Mouse (Mus musculus) forebrain, embryonic 11.5 days (tissue): ENCODE data around the gene Naa80. TPM values are rescaled to one million over a fixed set of nuclear protein-coding genes. Genes with fewer than 3 reads are reported as not detected.

Experiments
- ATAC-seq: fragments of 200-750 bp; cut with Nextera tagmentation; replicated peaks from 2 replicates; pipeline ENCODE4 v1.8.0; 2017; ENCODE audit warnings: moderate TSS enrichment; ENCODE audit not compliant: low FRiP score
- DNase-seq: peaks from one replicate; pipeline ENCODE4 v3.0.0-alpha.2; 2017; ENCODE audit warnings: low spot score
- H3K27ac ChIP-seq: fragments of 300-500 bp; sonication (generic); 2 replicates; pipeline ENCODE4 v1.5.1; 2014; ENCODE audit warnings: low read depth, low read length
- H3K27me3 ChIP-seq: fragments of 300-500 bp; sonication (generic); 2 replicates; pipeline ENCODE4 v1.6.1; 2014; ENCODE audit warnings: mild to moderate bottlenecking, low read length, mixed read lengths; ENCODE audit not compliant: control insufficient read depth, insufficient read depth
- H3K36me3 ChIP-seq: fragments of 300-500 bp; sonication (generic); 2 replicates; pipeline ENCODE4 v1.6.1; 2014; ENCODE audit warnings: mild to moderate bottlenecking, low read length, moderate library complexity, mixed read lengths; ENCODE audit not compliant: control insufficient read depth, insufficient read depth
- H3K4me1 ChIP-seq: fragments of 300-500 bp; sonication (generic); replicated peaks from 2 replicates; pipeline ENCODE4 v1.6.1; 2014; ENCODE audit warnings: low read length, mixed read lengths; ENCODE audit not compliant: control insufficient read depth, insufficient read depth
- H3K4me2 ChIP-seq: fragments of 300-500 bp; sonication (generic); 2 replicates; pipeline ENCODE4 v1.6.1; 2014; ENCODE audit warnings: low read depth, mild to moderate bottlenecking, low read length, moderate library complexity, mixed read lengths; ENCODE audit not compliant: severe bottlenecking
- H3K4me3 ChIP-seq: fragments of 300-500 bp; sonication (generic); 2 replicates; pipeline ENCODE4 v1.5.1; 2014; ENCODE audit warnings: low read depth, low read length
- H3K9ac ChIP-seq: fragments of 300-500 bp; sonication (generic); 2 replicates; pipeline ENCODE4 v1.6.1; 2014; ENCODE audit warnings: low read length
- H3K9me3 ChIP-seq: fragments of 300-500 bp; sonication (generic); 2 replicates; pipeline ENCODE4 v1.6.1; 2016; ENCODE audit warnings: low read length, mixed read lengths; ENCODE audit not compliant: control insufficient read depth
- WGBS: fragments of 180-500 bp; shearing (Covaris S2); extraction: QIAGEN DNeasy Blood & Tissue Kit; methylation state at CpG from one replicate; pipeline ENCODE4 v1.1.7; 2014; 5-methylcytosine and 5-hydroxymethylcytosine counted together
- polyA plus RNA-seq: library from polyadenylated mRNA; unstranded; fragments of >200 nt; fragmentation: Nextera tagmentation; extraction: Ambion mirVana; gene quantifications from 2 replicates; pipeline ENCODE4 v1.2.1, GENCODE M21; 2014

The Naa80 gene
- polyA plus RNA-seq, 1 experiment from 2014 or later = 11.3 TPM

- no peaks in the 10 kb centered on the region for H3K9me3 ChIP-seq
- H3K4me3 ChIP-seq = no peak overlapping the region
- no peak overlapping the region for H3K4me2 ChIP-seq
- ATAC-seq (no peak), DNase-seq (no peak)
- H3K27ac ChIP-seq = no peak overlapping the region
- H3K4me1 ChIP-seq = peaks cover 28% of the 10 kb centered on the region
- no peak overlapping the region for H3K9ac ChIP-seq
- no peaks in the 10 kb centered on the region for H3K27me3 ChIP-seq
- H3K36me3 ChIP-seq = peaks cover 7% of the 10 kb centered on the region; the same call in 1 of the 2 replicates
- WGBS = 65% methylated on average over 3 of the region's 3 CpGs
Measured at GRCm38 (mm10) chr9:107566855-107567254, 11.8 kb upstream of the Naa80 start.

DNA sequence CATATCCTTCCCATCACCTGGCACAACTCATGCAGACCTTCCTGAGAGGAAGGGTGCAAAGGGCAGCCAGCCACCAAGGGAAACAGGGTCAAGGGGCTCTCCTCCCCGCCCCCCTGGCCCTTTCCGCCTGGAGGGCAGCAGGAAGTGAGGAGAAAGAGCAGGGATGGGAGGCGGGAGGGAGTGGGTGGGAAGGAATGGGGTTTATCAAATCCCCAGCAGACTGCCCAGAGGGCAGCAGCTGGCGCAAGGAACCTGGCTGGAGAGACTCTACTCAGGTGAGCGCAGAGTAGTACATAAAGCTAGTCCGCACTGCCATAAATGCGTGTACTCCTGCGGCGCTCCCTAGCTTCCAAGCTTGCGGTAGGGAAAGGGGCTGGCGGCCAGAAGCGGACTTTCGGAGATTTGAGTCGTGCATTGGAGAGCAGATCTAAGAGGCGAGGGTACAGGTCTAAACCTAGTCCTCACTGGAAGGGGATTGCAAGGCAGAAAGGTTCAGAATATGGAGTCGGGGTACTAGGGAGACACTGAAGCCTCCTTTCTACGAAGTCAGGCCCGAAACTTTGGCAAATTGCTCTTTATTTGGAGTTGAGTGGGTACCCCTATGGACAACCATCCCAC, 10.9 kb upstream of the Naa80 start, which contains the start of gene Hyal2:
Gene Hyal2, plus strand, starts transcription at position 244 of the 618 bp plus-strand sequence.
- peak within 1 kb of the TSS; percentile 94 for H3K9ac ChIP-seq
- H3K4me3 ChIP-seq = peak within 1 kb of the TSS; percentile 79
- H3K4me2 ChIP-seq = peak within 1 kb of the TSS; percentile 81
- no peaks in the 10 kb centered on the region for H3K27me3 ChIP-seq
- H3K36me3 ChIP-seq = peaks cover 13% of the 10 kb centered on the region; the same call in 1 of the 2 replicates
- no peak for ATAC-seq
- 6% methylated on average over 18 of the region's 18 CpGs for WGBS
- DNase-seq = peak; percentile 58
- peak within 1 kb of the TSS; percentile 81 for H3K27ac ChIP-seq
- H3K4me1 ChIP-seq = peaks cover 28% of the 10 kb centered on the region
- no peaks in the 10 kb centered on the region for H3K9me3 ChIP-seq

GRCm38 (mm10) chr9:107568331-107569261, 10.1 kb upstream of the Naa80 start:
- ATAC-seq = peak; percentile 88
- Histone ChIP-seq H3K4me3 (peak overlapping the region; percentile 79), H3K36me3 (peaks cover 19% of the 10 kb centered on the region), H3K4me1 (peaks cover 26% of the 10 kb centered on the region), H3K27ac (peak overlapping the region; percentile 81), H3K9me3 (no peaks in the 10 kb centered on the region; the same call in 1 of the 2 replicates), H3K27me3 (no peaks in the 10 kb centered on the region), H3K9ac (peak overlapping the region; percentile 94), H3K4me2 (peak overlapping the region; percentile 81)
- WGBS = under 1% methylated on average over 41 of the region's 41 CpGs
- DNase-seq = peak; percentile 91

- Histone ChIP-seq H3K27ac (peak overlapping the region; percentile 81), H3K9ac (peak overlapping the region; percentile 94), H3K4me1 (peaks cover 23% of the 10 kb centered on the region), H3K9me3 (no peaks in the 10 kb centered on the region; the same call in 1 of the 2 replicates), H3K36me3 (peaks cover 21% of the 10 kb centered on the region), H3K4me2 (peak overlapping the region; percentile 81), H3K27me3 (no peaks in the 10 kb centered on the region), H3K4me3 (peak overlapping the region; percentile 79)
- peak; percentile 14 for ATAC-seq
- DNase-seq = no peak
- under 1% methylated on average over 23 of the region's 23 CpGs for WGBS
Measured at GRCm38 (mm10) chr9:107569270-107569669, 9.4 kb upstream of the Naa80 start.

- Histone ChIP-seq H3K9ac (peak overlapping the region; percentile 94), H3K9me3 (no peaks in the 10 kb centered on the region; the same call in 1 of the 2 replicates), H3K4me3 (peak overlapping the region; percentile 79), H3K36me3 (peaks cover 25% of the 10 kb centered on the region), H3K4me1 (peaks cover 23% of the 10 kb centered on the region), H3K27me3 (no peaks in the 10 kb centered on the region), H3K4me2 (peak overlapping the region; percentile 81), H3K27ac (no peak overlapping the region)
- ATAC-seq = no peak
- 51% methylated on average over 13 of the region's 13 CpGs for WGBS
- no peak for DNase-seq
Measured at GRCm38 (mm10) chr9:107570016-107570415, 8.7 kb upstream of the Naa80 start.

DNA sequence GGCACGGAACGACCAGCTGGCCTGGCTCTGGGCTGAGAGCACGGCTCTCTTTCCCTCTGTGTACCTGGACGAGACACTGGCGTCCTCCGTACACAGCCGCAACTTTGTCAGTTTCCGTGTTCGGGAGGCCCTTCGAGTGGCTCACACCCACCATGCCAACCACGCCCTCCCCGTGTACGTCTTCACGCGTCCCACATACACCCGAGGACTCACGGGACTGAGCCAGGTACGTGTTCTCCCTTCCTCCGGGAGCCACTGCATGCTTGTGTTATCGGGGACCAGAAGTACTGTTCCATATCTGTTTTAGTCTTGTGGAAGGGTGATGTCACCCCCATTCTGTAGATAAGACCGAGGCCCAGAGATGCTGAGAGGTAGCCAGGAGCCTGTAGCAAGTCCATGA, 7.8 kb upstream of the Naa80 start:
- peaks cover 23% of the 10 kb centered on the region for H3K4me1 ChIP-seq
- peak; percentile 52 for DNase-seq

GRCm38 (mm10) chr9:107571534-107572326, 7.0 kb upstream of the Naa80 start:
- DNase-seq = no peak
- Histone ChIP-seq H3K9me3 (no peaks in the 10 kb centered on the region; the same call in 1 of the 2 replicates), H3K9ac (no peak overlapping the region), H3K36me3 (peaks cover 25% of the 10 kb centered on the region), H3K4me3 (no peak overlapping the region), H3K4me1 (peaks cover 23% of the 10 kb centered on the region), H3K27ac (no peak overlapping the region), H3K27me3 (no peaks in the 10 kb centered on the region), H3K4me2 (no peak overlapping the region)
- WGBS = 94% methylated on average over 22 of the region's 22 CpGs
- ATAC-seq = no peak

More for the DNA sequence above, 7.8 kb upstream of the Naa80 start:
- Histone ChIP-seq H3K27ac (no peak overlapping the region), H3K9me3 (no peaks in the 10 kb centered on the region; the same call in 1 of the 2 replicates), H3K27me3 (no peaks in the 10 kb centered on the region), H3K36me3 (peaks cover 25% of the 10 kb centered on the region), H3K4me2 (peak overlapping the region; percentile 81), H3K4me3 (peak overlapping the region; percentile 79; the same call in 1 of the 2 replicates), H3K9ac (peak overlapping the region; percentile 94; the same call in 1 of the 2 replicates)
- 90% methylated on average over 21 of the region's 21 CpGs for WGBS
- ATAC-seq = no peak

DNA sequence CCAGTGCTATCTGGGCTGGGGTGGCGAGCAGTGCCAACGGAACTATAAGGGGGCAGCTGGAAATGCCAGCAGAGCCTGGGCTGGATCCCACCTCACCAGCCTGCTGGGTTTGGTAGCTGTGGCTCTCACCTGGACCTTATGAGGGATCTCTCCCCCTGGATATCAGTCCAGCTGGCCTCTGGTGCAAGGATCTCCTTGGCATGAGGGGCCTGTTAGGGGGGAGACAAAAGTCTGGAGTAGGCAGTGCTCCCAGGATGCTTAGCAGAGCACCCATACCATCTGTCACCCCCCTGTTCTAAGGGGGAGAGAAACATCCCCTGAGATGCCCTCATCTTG, 6.4 kb upstream of the Naa80 start:
- no peak overlapping the region for H3K4me3 ChIP-seq
- no peak overlapping the region for H3K9ac ChIP-seq
- ATAC-seq (no peak), DNase-seq (no peak)
- no peak overlapping the region for H3K4me2 ChIP-seq
- 92% methylated on average over 2 of the region's 2 CpGs for whole genome bisulfite sequencing
- peaks cover 25% of the 10 kb centered on the region for H3K36me3 ChIP-seq
- no peaks in the 10 kb centered on the region for H3K27me3 ChIP-seq
- no peaks in the 10 kb centered on the region; the same call in 1 of the 2 replicates for H3K9me3 ChIP-seq
- H3K27ac ChIP-seq = no peak overlapping the region
- H3K4me1 ChIP-seq = peaks cover 25% of the 10 kb centered on the region
